Mouse (Mus musculus) heart, adult 2 months (tissue): Measurements from ENCODE around the gene Lrp10. TPM values are rescaled to one million over a fixed set of nuclear protein-coding genes. Genes with fewer than 3 reads are reported as not detected.

Source experiments
- DNase-seq, 2 experiments: peaks; one replicate each; pipeline ENCODE4 v3.0.0; 2021
- H3K27ac ChIP-seq: fragments of 200-600 bp; 2 replicates; pipeline ENCODE4 v1.8.1; 2022
- H3K27me3 ChIP-seq: fragments of 200-500 bp; 2 replicates; pipeline ENCODE4 v1.6.1; 2012; ENCODE audit warnings: mild to moderate bottlenecking, low read length, inconsistent platforms, mixed read lengths; ENCODE audit not compliant: control insufficient read depth, insufficient read depth
- H3K36me3 ChIP-seq: fragments of 200-500 bp; 2 replicates; pipeline ENCODE4 v1.6.1; 2012; ENCODE audit warnings: low read length, inconsistent platforms; ENCODE audit not compliant: control insufficient read depth, insufficient read depth
- H3K4me1 ChIP-seq: fragments of 200-500 bp; 2 replicates; pipeline ENCODE4 v1.6.1; 2011; ENCODE audit warnings: low read length; ENCODE audit not compliant: control insufficient read depth, insufficient read depth
- H3K4me3 ChIP-seq: fragments of 200-600 bp; 2 replicates; pipeline ENCODE4 v1.8.1; 2022
- H3K79me2 ChIP-seq: fragments of 200-500 bp; replicated peaks from 2 replicates; pipeline ENCODE4 v1.6.1; 2012; ENCODE audit warnings: mild to moderate bottlenecking, inconsistent platforms, low read length, moderate library complexity, mixed read lengths; ENCODE audit not compliant: control insufficient read depth, insufficient read depth
- H3K9ac ChIP-seq: fragments of 200-500 bp; 2 replicates; pipeline ENCODE4 v1.6.1; 2012; ENCODE audit warnings: low read depth, mild to moderate bottlenecking, control low read depth, inconsistent platforms, low read length, mixed read lengths
- CTCF ChIP-seq: fragments of 200-600 bp; IDR thresholded peaks from 2 replicates; pipeline ENCODE4 v1.8.1; 2022; ENCODE audit warnings: antibody characterized with exemption, mild to moderate bottlenecking, moderate library complexity
- EP300 ChIP-seq: fragments of 200-500 bp; IDR thresholded peaks from 2 replicates; pipeline ENCODE4 v1.6.1; 2011; ENCODE audit warnings: low read depth, low read length, control low read depth; ENCODE audit not compliant: insufficient read depth
- POLR2A ChIP-seq: fragments of 200-500 bp; IDR thresholded peaks from 2 replicates; pipeline ENCODE4 v1.6.1; 2011; ENCODE audit warnings: mild to moderate bottlenecking, low read depth, low read length, control low read depth; ENCODE audit not compliant: insufficient read depth
- WGBS: fragments of 180-500 bp; shearing (Covaris S2); methylation state at CpG from one replicate; pipeline ENCODE4 v1.1.7; 2018; 5-methylcytosine and 5-hydroxymethylcytosine counted together
- intact Hi-C: fragments of 180-260 bp; cut with DNase I; formaldehyde crosslinking; loops from one replicate; pipeline ENCODE4 v1.15.1; 2025
- polyA plus RNA-seq: library from polyadenylated mRNA; depleted of rRNA; stranded (reverse); fragments of >200 nt; gene quantifications from 2 replicates; pipeline ENCODE4 v1.2.3, GENCODE M21; 2012
- total RNA-seq, 2 experiments: library from RNA; stranded (reverse); gene quantifications; 2 replicates each; pipeline ENCODE4 v1.2.3; 2021

The Lrp10 gene
- total and polyA plus RNA-seq, 3 experiments = 47.6 to 72.4 (median 60.6) TPM

- no peak overlapping the region for H3K9ac ChIP-seq
- WGBS = 44% methylated on average over 9 of the region's 9 CpGs
- no peak overlapping the region for H3K27ac ChIP-seq
- H3K4me3 ChIP-seq = no peak overlapping the region
- no peaks in the 10 kb centered on the region for H3K4me1 ChIP-seq
- no peaks in the 10 kb centered on the region for H3K79me2 ChIP-seq
- H3K36me3 ChIP-seq = no peaks in the 10 kb centered on the region
- intact Hi-C loops = no loop called here
- TF ChIP-seq CTCF (peak; percentile 78), EP300 (no peak)
- peaks cover 1% of the 10 kb centered on the region; the same call in 1 of the 2 replicates for H3K27me3 ChIP-seq
- DNase-seq = no peak
Measured at GRCm38 (mm10) chr14:54482498-54482897, 18.6 kb downstream of the Lrp10 start.

- Histone ChIP-seq H3K27ac (no peak overlapping the region), H3K4me3 (no peak overlapping the region), H3K4me1 (no peaks in the 10 kb centered on the region), H3K36me3 (no peaks in the 10 kb centered on the region), H3K9ac (no peak overlapping the region), H3K79me2 (no peaks in the 10 kb centered on the region), H3K27me3 (no peaks in the 10 kb centered on the region)
- DNase-seq = no peak
- no peak for TF ChIP-seq EP300
- WGBS = 80% methylated on average over 7 of the region's 7 CpGs
- intact Hi-C loops = no loop called here
Measured at GRCm38 (mm10) chr14:54485899-54486298, 22.0 kb downstream of the Lrp10 start.

- Histone ChIP-seq H3K9ac (no peak overlapping the region), H3K27me3 (no peaks in the 10 kb centered on the region), H3K4me1 (no peaks in the 10 kb centered on the region), H3K27ac (no peak overlapping the region), H3K36me3 (no peaks in the 10 kb centered on the region), H3K79me2 (no peaks in the 10 kb centered on the region), H3K4me3 (no peak overlapping the region)
- intact Hi-C loops = no loop called here
- DNase-seq = no peak
- 53% methylated on average over 2 of the region's 2 CpGs for WGBS
- no peak for TF ChIP-seq CTCF
- TF ChIP-seq EP300 = no peak
- no peak for TF ChIP-seq POLR2A
Measured at GRCm38 (mm10) chr14:54487732-54488131, 23.8 kb downstream of the Lrp10 start.

GRCm38 (mm10) chr14:54488350-54488749, 24.4 kb downstream of the Lrp10 start:
- Histone ChIP-seq H3K27ac (no peak overlapping the region), H3K79me2 (no peaks in the 10 kb centered on the region), H3K36me3 (no peaks in the 10 kb centered on the region), H3K9ac (no peak overlapping the region), H3K4me1 (no peaks in the 10 kb centered on the region), H3K27me3 (no peaks in the 10 kb centered on the region), H3K4me3 (no peak overlapping the region)
- intact Hi-C loops = no loop called here
- TF ChIP-seq POLR2A (no peak), CTCF (no peak), EP300 (no peak)
- no peak for DNase-seq

GRCm38 (mm10) chr14:54492345-54493131, 28.6 kb downstream of the Lrp10 start:
- Histone ChIP-seq H3K79me2 (no peaks in the 10 kb centered on the region), H3K36me3 (no peaks in the 10 kb centered on the region), H3K9ac (no peak overlapping the region), H3K27me3 (no peaks in the 10 kb centered on the region; the same call in 1 of the 2 replicates), H3K4me3 (no peak overlapping the region), H3K27ac (no peak overlapping the region), H3K4me1 (no peaks in the 10 kb centered on the region)
- no peak for TF ChIP-seq CTCF
- no peak for TF ChIP-seq EP300
- TF ChIP-seq POLR2A = no peak
- intact Hi-C loops = loop anchor here (10.0 kb wide), 1 partner anchor 428 kb away; no protein-coding TSS in a partner anchor
- WGBS = 69% methylated on average over 18 of the region's 18 CpGs
- DNase-seq = no peak

GRCm38 (mm10) chr14:54493236-54493635, 29.3 kb downstream of the Lrp10 start:
- Histone ChIP-seq H3K27ac (no peak overlapping the region), H3K79me2 (no peaks in the 10 kb centered on the region), H3K9ac (no peak overlapping the region), H3K27me3 (no peaks in the 10 kb centered on the region; the same call in 1 of the 2 replicates), H3K4me1 (no peaks in the 10 kb centered on the region), H3K4me3 (no peak overlapping the region), H3K36me3 (no peaks in the 10 kb centered on the region)
- WGBS = 58% methylated on average over 5 of the region's 5 CpGs
- intact Hi-C loops = loop anchor here (10.0 kb wide), 1 partner anchor 428 kb away; no protein-coding TSS in a partner anchor
- DNase-seq = no peak
- TF ChIP-seq EP300 = no peak
- no peak for TF ChIP-seq CTCF
- no peak for TF ChIP-seq POLR2A
